Mouse (Mus musculus) neural tube, embryonic 11.5 days (tissue): ENCODE measurements around the gene Slc27a1. TPM values are rescaled to one million over a fixed set of nuclear protein-coding genes. Genes with fewer than 3 reads are reported as not detected.

Experiments used
- ATAC-seq: fragments of 200-750 bp; cut with Nextera tagmentation; 2 replicates; pipeline ENCODE4 v1.8.0; 2017; ENCODE audit warnings: moderate number of reproducible peaks, mild to moderate bottlenecking, moderate TSS enrichment, moderate library complexity; ENCODE audit not compliant: insufficient read depth, low FRiP score, low TSS enrichment
- DNase-seq: peaks from one replicate; pipeline ENCODE4 v3.0.0-alpha.2; 2015; ENCODE audit warnings: low spot score
- H3K27ac ChIP-seq: fragments of 300-500 bp; sonication (generic); 2 replicates; pipeline ENCODE4 v1.5.1; 2014; ENCODE audit warnings: low read depth, mild to moderate bottlenecking, low read length
- H3K27me3 ChIP-seq: fragments of 300-500 bp; sonication (generic); 2 replicates; pipeline ENCODE4 v1.6.1; 2014; ENCODE audit warnings: mild to moderate bottlenecking, low read length, mixed read lengths; ENCODE audit not compliant: control insufficient read depth, insufficient read depth
- H3K36me3 ChIP-seq: fragments of 300-500 bp; sonication (generic); 2 replicates; pipeline ENCODE4 v1.6.1; 2014; ENCODE audit warnings: mild to moderate bottlenecking, low read length, moderate library complexity, mixed read lengths; ENCODE audit not compliant: control insufficient read depth, insufficient read depth
- H3K4me1 ChIP-seq: fragments of 300-500 bp; sonication (generic); 2 replicates; pipeline ENCODE4 v1.6.1; 2014; ENCODE audit warnings: low read length, mixed read lengths; ENCODE audit not compliant: control insufficient read depth, insufficient read depth
- H3K4me2 ChIP-seq: fragments of 300-500 bp; sonication (generic); 2 replicates; pipeline ENCODE4 v1.6.1; 2014; ENCODE audit warnings: low read depth, mild to moderate bottlenecking, moderate library complexity
- H3K4me3 ChIP-seq: fragments of 300-500 bp; sonication (generic); 2 replicates; pipeline ENCODE4 v1.5.1; 2014; ENCODE audit warnings: low read depth, low read length
- H3K9ac ChIP-seq: fragments of 300-500 bp; sonication (generic); 2 replicates; pipeline ENCODE4 v1.6.1; 2014; ENCODE audit warnings: mild to moderate bottlenecking, low read length
- H3K9me3 ChIP-seq: fragments of 300-500 bp; sonication (generic); 2 replicates; pipeline ENCODE4 v1.6.1; 2016; ENCODE audit warnings: low read length; ENCODE audit not compliant: control insufficient read depth
- WGBS: fragments of 180-500 bp; shearing (Covaris S2); extraction: QIAGEN DNeasy Blood & Tissue Kit; methylation state at CpG from one replicate; pipeline ENCODE4 v1.1.7; 2014; 5-methylcytosine and 5-hydroxymethylcytosine counted together
- polyA plus RNA-seq: library from polyadenylated mRNA; unstranded; fragments of >200 nt; fragmentation: Nextera tagmentation; extraction: Ambion mirVana; gene quantifications from 2 replicates; pipeline ENCODE4 v1.2.1, GENCODE M21; 2014

The Slc27a1 gene
- polyA plus RNA-seq, 1 experiment from 2014 or later = 10.5 TPM

GRCm38 (mm10) chr8:71550754-71551153 is 17.9 kb upstream of the Slc27a1 start:
- DNase-seq (no peak), ATAC-seq (no peak)
- H3K4me3 ChIP-seq = no peak overlapping the region
- H3K9ac ChIP-seq = no peak overlapping the region
- H3K27ac ChIP-seq = no peak overlapping the region
- no peak overlapping the region for H3K4me2 ChIP-seq
- H3K27me3 ChIP-seq = peaks cover 3% of the 10 kb centered on the region; the same call in 1 of the 2 replicates
- H3K4me1 ChIP-seq = no peaks in the 10 kb centered on the region
- WGBS = 63% methylated on average over 7 of the region's 7 CpGs
- H3K36me3 ChIP-seq = peaks cover 4% of the 10 kb centered on the region
- no peaks in the 10 kb centered on the region for H3K9me3 ChIP-seq

GRCm38 (mm10) chr8:71552770-71553169 is 15.9 kb upstream of the Slc27a1 start:
- Histone ChIP-seq H3K27ac (no peak overlapping the region), H3K27me3 (peaks cover 17% of the 10 kb centered on the region), H3K4me1 (no peaks in the 10 kb centered on the region), H3K4me2 (no peak overlapping the region), H3K9me3 (no peaks in the 10 kb centered on the region), H3K9ac (no peak overlapping the region), H3K4me3 (no peak overlapping the region), H3K36me3 (peaks cover 2% of the 10 kb centered on the region; the same call in 1 of the 2 replicates)
- 61% methylated on average over 6 of the region's 6 CpGs for WGBS
- DNase-seq (no peak), ATAC-seq (no peak)

GRCm38 (mm10) chr8:71554001-71554400 is 14.7 kb upstream of the Slc27a1 start:
- Histone ChIP-seq H3K9me3 (no peaks in the 10 kb centered on the region), H3K27ac (no peak overlapping the region), H3K4me3 (no peak overlapping the region), H3K4me2 (no peak overlapping the region), H3K36me3 (no peaks in the 10 kb centered on the region), H3K27me3 (peaks cover 29% of the 10 kb centered on the region), H3K9ac (no peak overlapping the region), H3K4me1 (peaks cover 4% of the 10 kb centered on the region; the same call in 1 of the 2 replicates)
- ATAC-seq (no peak), DNase-seq (no peak)
- WGBS = 73% methylated on average over 6 of the region's 6 CpGs

- no peaks in the 10 kb centered on the region for H3K9me3 ChIP-seq
- no peaks in the 10 kb centered on the region for H3K36me3 ChIP-seq
- no peak overlapping the region for H3K27ac ChIP-seq
- no peak overlapping the region for H3K4me2 ChIP-seq
- no peak overlapping the region for H3K4me3 ChIP-seq
- WGBS = 90% methylated on average over 2 of the region's 2 CpGs
- ATAC-seq (no peak), DNase-seq (no peak)
- peaks cover 35% of the 10 kb centered on the region for H3K27me3 ChIP-seq
- H3K9ac ChIP-seq = no peak overlapping the region
- H3K4me1 ChIP-seq = peaks cover 4% of the 10 kb centered on the region; the same call in 1 of the 2 replicates
Observed at GRCm38 (mm10) chr8:71554644-71555043, 14.0 kb upstream of the Slc27a1 start.

- H3K9me3 ChIP-seq = no peaks in the 10 kb centered on the region
- 0 out of 2 replicates have a peak, but pooled peaks have one; percentile 7 for ATAC-seq
- H3K4me3 ChIP-seq = peak within 1 kb of the TSS; percentile 18
- peak within 1 kb of the TSS; percentile 38 for H3K4me2 ChIP-seq
- peaks cover 69% of the 10 kb centered on the region for H3K27me3 ChIP-seq
- H3K36me3 ChIP-seq = no peaks in the 10 kb centered on the region
- no peak within 1 kb of the TSS for H3K9ac ChIP-seq
- WGBS = 4% methylated on average over 70 of the region's 70 CpGs
- H3K4me1 ChIP-seq = peaks cover 4% of the 10 kb centered on the region; the same call in 1 of the 2 replicates
- H3K27ac ChIP-seq = no peak within 1 kb of the TSS
- DNase-seq = no peak
Observed at GRCm38 (mm10) chr8:71558071-71558957, 10.4 kb upstream of the Slc27a1 start, which contains the start of gene Tmem221. TSS of gene Tmem221 (minus strand) at chr8:71558871.

- 2% methylated on average over 24 of the region's 24 CpGs for WGBS
- H3K4me1 ChIP-seq = peaks cover 4% of the 10 kb centered on the region; the same call in 1 of the 2 replicates
- no peak overlapping the region for H3K9ac ChIP-seq
- no peaks in the 10 kb centered on the region for H3K36me3 ChIP-seq
- DNase-seq = peak; percentile 58
- H3K27me3 ChIP-seq = peaks cover 70% of the 10 kb centered on the region
- ATAC-seq = 0 out of 2 replicates have a peak, but pooled peaks have one; percentile 41
- peak overlapping the region; percentile 18; the same call in 1 of the 2 replicates for H3K4me3 ChIP-seq
- peak overlapping the region; percentile 38 for H3K4me2 ChIP-seq
- H3K27ac ChIP-seq = no peak overlapping the region
- H3K9me3 ChIP-seq = no peaks in the 10 kb centered on the region
Observed at GRCm38 (mm10) chr8:71558958-71559690, 9.6 kb upstream of the Slc27a1 start.

- no peak for DNase-seq
- WGBS = 78% methylated on average over 3 of the region's 3 CpGs
Observed at GRCm38 (mm10) chr8:71560071-71560470, 8.6 kb upstream of the Slc27a1 start.

GRCm38 (mm10) chr8:71560765-71561164 is 7.9 kb upstream of the Slc27a1 start:
- Histone ChIP-seq H3K9me3 (0 out of 2 replicates have a peak, but pooled peaks cover 3% of the 10 kb centered on the region), H3K27ac (no peak overlapping the region), H3K4me3 (no peak overlapping the region), H3K36me3 (no peaks in the 10 kb centered on the region), H3K27me3 (peaks cover 67% of the 10 kb centered on the region), H3K9ac (no peak overlapping the region), H3K4me1 (peaks cover 4% of the 10 kb centered on the region; the same call in 1 of the 2 replicates), H3K4me2 (no peak overlapping the region)
- DNase-seq (no peak), ATAC-seq (no peak)
- WGBS = 86% methylated on average over 5 of the region's 5 CpGs

More at GRCm38 (mm10) chr8:71560071-71560470, 8.6 kb upstream of the Slc27a1 start:
- Histone ChIP-seq H3K4me1 (peaks cover 4% of the 10 kb centered on the region; the same call in 1 of the 2 replicates), H3K27me3 (peaks cover 70% of the 10 kb centered on the region), H3K36me3 (no peaks in the 10 kb centered on the region), H3K27ac (no peak overlapping the region), H3K4me3 (no peak overlapping the region), H3K4me2 (no peak overlapping the region), H3K9ac (no peak overlapping the region), H3K9me3 (0 out of 2 replicates have a peak, but pooled peaks cover 3% of the 10 kb centered on the region)
- ATAC-seq = no peak
